ENCODE assay signal across 12 mouse cellular contexts in genomic region chr6:128011781-128012180, GRCm38 (mm10).
DNase-seq lines count a peak whose midpoint lies in the region; ATAC-seq and TF ChIP-seq lines count a peak whose summit lies in the region.
"Had no signal": no experiment of that assay in that cellular context is flagged by ENCODE, and none has a peak within 500 bp of the region (broad histone marks: within the 10 kb centered on the region; RNA-seq: fewer than 3 reads in every experiment).

No protein-coding gene starts in this region.

- 0 out of 2 replicates have a peak overlapping the region, but pooled peaks have one; percentile 22 for H3K9ac ChIP-seq in heart, embryonic 11.5 days (ENCODE audit: low read depth, low read length)
- no peak overlapping the region; the same call in 1 of the 2 replicates for H3K9ac ChIP-seq in hindbrain, embryonic 14.5 days
- no peak overlapping the region for H3K9ac ChIP-seq in stomach, embryonic 14.5 days (replicated peaks; ENCODE audit: low read depth, low read length)
- H3K9ac ChIP-seq: forebrain, embryonic 15.5 days had no signal

- no peak for ATAC-seq in heart, embryonic 11.5 days (replicated peaks; ENCODE audit: insufficient number of reproducible peaks, low FRiP score, low TSS enrichment)
- 0 out of 2 replicates have a peak, but pooled peaks have one; percentile 18 for ATAC-seq in hindbrain, embryonic 14.5 days (ENCODE audit: low FRiP score)
- no peak for ATAC-seq in stomach, embryonic 14.5 days (ENCODE audit: insufficient number of reproducible peaks, insufficient read depth, low FRiP score, low read depth)
- ATAC-seq: CD4-positive, CD25-positive, alpha-beta regulatory T cell, adult 4 months; forebrain, embryonic 15.5 days had no signal

- H3K4me2 ChIP-seq in heart, embryonic 11.5 days = no peak overlapping the region
- no peak overlapping the region for H3K4me2 ChIP-seq in hindbrain, embryonic 14.5 days (replicated peaks)
- H3K4me2 ChIP-seq in stomach, embryonic 14.5 days (replicated peaks; ENCODE audit: low read depth, low read length) = no peak overlapping the region
- H3K4me2 ChIP-seq: forebrain, embryonic 15.5 days; liver, embryonic 11.5 days had no signal

- no peak overlapping the region for H3K27ac ChIP-seq in heart, embryonic 11.5 days (ENCODE audit: low read depth, low read length)
- peak overlapping the region; percentile 28; the same call in 1 of the 2 replicates for H3K27ac ChIP-seq in layer of hippocampus, adult 2 months
- H3K27ac ChIP-seq in hindbrain, embryonic 14.5 days = no peak overlapping the region
- 0 out of 2 replicates have a peak overlapping the region, but pooled peaks have one; percentile 18 for H3K27ac ChIP-seq in stomach, embryonic 14.5 days (ENCODE audit: low read length)
- H3K27ac ChIP-seq: forebrain, embryonic 15.5 days had no signal

- no peaks in the 10 kb centered on the region for H3K9me3 ChIP-seq in heart, embryonic 11.5 days (replicated peaks; ENCODE audit: control insufficient read depth, low read length)
- H3K9me3 ChIP-seq in hindbrain, embryonic 14.5 days (ENCODE audit: control insufficient read depth, low read length) = no peaks in the 10 kb centered on the region
- no peaks in the 10 kb centered on the region for H3K9me3 ChIP-seq in stomach, embryonic 14.5 days (ENCODE audit: control insufficient read depth, low read depth, low read length)
- H3K9me3 ChIP-seq: forebrain, embryonic 15.5 days had no signal

- H3K4me3 ChIP-seq in heart, embryonic 11.5 days (ENCODE audit: low read depth, low read length) = no peak overlapping the region
- no peak overlapping the region for H3K4me3 ChIP-seq in layer of hippocampus, adult 2 months
- H3K4me3 ChIP-seq in hindbrain, embryonic 14.5 days (replicated peaks; ENCODE audit: low read length) = no peak overlapping the region
- no peak overlapping the region for H3K4me3 ChIP-seq in stomach, embryonic 14.5 days (ENCODE audit: low read depth, low read length)
- H3K4me3 ChIP-seq: forebrain, embryonic 15.5 days had no signal

- DNase-seq in heart, adult 18-20 months = no peak
- no peak for DNase-seq in layer of hippocampus, adult 2 months (ENCODE audit: low spot score in 2 of 2)
- no peak for DNase-seq in layer of hippocampus, adult 18-20 months (ENCODE audit: low spot score in 2 of 2)
- DNase-seq in hindbrain, embryonic 14.5 days (ENCODE audit: low spot score) = no peak
- no peak for DNase-seq in gastrocnemius, postnatal 36 days
- DNase-seq: lung, postnatal 14 days; right cerebral cortex, postnatal 4 days had no signal

- no peaks in the 10 kb centered on the region for H3K27me3 ChIP-seq in heart, embryonic 11.5 days (ENCODE audit: control insufficient read depth, insufficient read depth, low read length)
- no peaks in the 10 kb centered on the region for H3K27me3 ChIP-seq in hindbrain, embryonic 14.5 days (ENCODE audit: control insufficient read depth, insufficient read depth, low read length)
- H3K27me3 ChIP-seq in stomach, embryonic 14.5 days (ENCODE audit: control insufficient read depth, insufficient read depth, low read length) = no peaks in the 10 kb centered on the region
- H3K27me3 ChIP-seq: forebrain, embryonic 15.5 days had no signal

- no peaks in the 10 kb centered on the region for H3K36me3 ChIP-seq in heart, embryonic 11.5 days (ENCODE audit: control insufficient read depth, insufficient read depth, low read length)
- H3K36me3 ChIP-seq in hindbrain, embryonic 14.5 days (replicated peaks; ENCODE audit: control insufficient read depth, insufficient read depth) = no peaks in the 10 kb centered on the region
- H3K36me3 ChIP-seq in stomach, embryonic 14.5 days (ENCODE audit: control insufficient read depth, insufficient read depth, low read length) = no peaks in the 10 kb centered on the region; the same call in 1 of the 2 replicates
- H3K36me3 ChIP-seq: forebrain, embryonic 15.5 days had no signal

- intact Hi-C loops in gastrocnemius, postnatal 36 days (cut with DNase I) = loop anchor here (5.0 kb wide), 1 partner anchor 34 kb away; no protein-coding TSS in a partner anchor

- WGBS in heart, embryonic 11.5 days (ENCODE audit: insufficient replicate concordance) = 52% methylated on average over 17 of the region's 17 CpGs
- 60% methylated on average over 17 of the region's 17 CpGs for WGBS in hindbrain, embryonic 14.5 days
- WGBS in stomach, embryonic 14.5 days = 84% methylated on average over 17 of the region's 17 CpGs

- TF ChIP-seq CTCF in layer of hippocampus, adult 2 months (conservative IDR thresholded peaks at IDR 0.05) = no peak

- peaks cover 77% of the 10 kb centered on the region for H3K4me1 ChIP-seq in heart, embryonic 11.5 days (ENCODE audit: control insufficient read depth, insufficient read depth, low read length)
- peaks cover 30% of the 10 kb centered on the region for H3K4me1 ChIP-seq in hindbrain, embryonic 14.5 days (replicated peaks; ENCODE audit: control insufficient read depth, insufficient read depth, low read length)
- H3K4me1 ChIP-seq in stomach, embryonic 14.5 days (ENCODE audit: control insufficient read depth, insufficient read depth, low read length) = peaks cover 24% of the 10 kb centered on the region

Comparison
In these comparisons a context has a peak if more than half of its experiments do, and no peak if none do; other contexts are left out.
1. H3K27ac ChIP-seq: peak in layer of hippocampus, adult 2 months (single experiment) and stomach, embryonic 14.5 days (single experiment); none in heart, embryonic 11.5 days (single experiment) and hindbrain, embryonic 14.5 days (single experiment).